27 mouse cellular contexts compared by ENCODE assay signal in the genomic region with DNA sequence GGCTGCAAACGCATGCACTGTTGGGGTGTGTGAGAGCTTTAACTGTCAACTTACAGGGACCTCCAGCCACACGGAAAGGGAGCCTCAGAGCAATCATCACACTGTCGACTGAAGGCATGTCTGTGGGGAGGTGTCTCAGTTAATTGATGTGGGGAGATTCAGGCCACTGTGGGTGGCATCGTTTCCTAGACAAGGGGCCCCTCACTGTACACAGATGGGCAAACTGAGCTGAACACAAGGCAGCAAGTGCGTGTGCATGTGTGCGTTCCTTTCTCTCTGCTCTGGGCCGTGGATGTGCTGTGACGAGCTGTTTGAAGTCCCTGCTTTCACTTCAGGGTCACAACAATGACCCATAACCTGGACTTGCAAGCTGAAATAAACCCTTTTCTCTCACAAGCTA. TPM values are rescaled to one million over a fixed set of nuclear protein-coding genes. Genes with fewer than 3 reads are reported as not detected.
DNase-seq lines count a peak whose midpoint lies in the region; ATAC-seq and TF ChIP-seq lines count a peak whose summit lies in the region.
"Had no signal": no experiment of that assay in that cellular context is flagged by ENCODE, and none has a peak within 500 bp of the region (broad histone marks: within the 10 kb centered on the region; RNA-seq: fewer than 3 reads in every experiment).

No protein-coding gene starts in this region.

- H3K27ac ChIP-seq in forebrain, embryonic 12.5 days: no peak overlapping the region
- H3K27ac ChIP-seq in forebrain, embryonic 11.5 days (ENCODE audit: low read depth, low read length): no peak overlapping the region
- 0 out of 2 replicates have a peak overlapping the region, but pooled peaks have one; percentile 23 for H3K27ac ChIP-seq in hindbrain, embryonic 13.5 days
- H3K27ac ChIP-seq in hindbrain, embryonic 14.5 days: no peak overlapping the region
- H3K27ac ChIP-seq in forebrain, postnatal 0 days (ENCODE audit: low read depth, low read length): no peak overlapping the region
- H3K27ac ChIP-seq in cerebellum, adult 2 months (ENCODE audit: insufficient read depth, low read length): no peak overlapping the region
- H3K27ac ChIP-seq: embryonic facial prominence, embryonic 13.5 days; kidney, postnatal 0 days; liver, embryonic 12.5 days; macrophage; midbrain, embryonic 10.5 days; neural tube, embryonic 12.5 days had no signal

- H3K36me3 ChIP-seq in forebrain, embryonic 12.5 days (replicated peaks): no peaks in the 10 kb centered on the region
- no peaks in the 10 kb centered on the region for H3K36me3 ChIP-seq in forebrain, embryonic 11.5 days (ENCODE audit: control insufficient read depth, insufficient read depth, low read length)
- H3K36me3 ChIP-seq in hindbrain, embryonic 13.5 days: no peaks in the 10 kb centered on the region
- no peaks in the 10 kb centered on the region for H3K36me3 ChIP-seq in hindbrain, embryonic 14.5 days (replicated peaks; ENCODE audit: control insufficient read depth, insufficient read depth)
- H3K36me3 ChIP-seq in forebrain, postnatal 0 days (ENCODE audit: insufficient read depth): no peaks in the 10 kb centered on the region
- H3K36me3 ChIP-seq: embryonic facial prominence, embryonic 13.5 days; liver, embryonic 12.5 days; midbrain, embryonic 10.5 days; neural tube, embryonic 12.5 days had no signal

- H3K9me3 ChIP-seq in forebrain, embryonic 12.5 days: no peaks in the 10 kb centered on the region
- H3K9me3 ChIP-seq in forebrain, embryonic 11.5 days (ENCODE audit: control insufficient read depth, low read length): no peaks in the 10 kb centered on the region
- no peaks in the 10 kb centered on the region for H3K9me3 ChIP-seq in hindbrain, embryonic 13.5 days
- no peaks in the 10 kb centered on the region for H3K9me3 ChIP-seq in hindbrain, embryonic 14.5 days (ENCODE audit: control insufficient read depth, low read length)
- no peaks in the 10 kb centered on the region for H3K9me3 ChIP-seq in forebrain, postnatal 0 days (ENCODE audit: low read length)
- H3K9me3 ChIP-seq: embryonic facial prominence, embryonic 13.5 days; liver, embryonic 12.5 days; midbrain, embryonic 10.5 days; neural tube, embryonic 12.5 days had no signal

- 0 out of 2 replicates have a peak, but pooled peaks have one; percentile 4 for ATAC-seq in forebrain, embryonic 12.5 days (ENCODE audit: low FRiP score)
- no peak for ATAC-seq in forebrain, embryonic 11.5 days (replicated peaks; ENCODE audit: low FRiP score)
- ATAC-seq in hindbrain, embryonic 13.5 days (ENCODE audit: low FRiP score): no peak
- no peak for ATAC-seq in hindbrain, embryonic 14.5 days (ENCODE audit: low FRiP score)
- ATAC-seq in forebrain, postnatal 0 days: peak; percentile 45; the same call in 1 of the 2 replicates
- ATAC-seq: intestine, embryonic 16.5 days; liver, embryonic 12.5 days; liver, postnatal 0 days; midbrain, embryonic 16.5 days had no signal

- no peak overlapping the region for H3K4me3 ChIP-seq in forebrain, embryonic 12.5 days (replicated peaks)
- no peak overlapping the region for H3K4me3 ChIP-seq in forebrain, embryonic 11.5 days (ENCODE audit: low read depth, low read length)
- H3K4me3 ChIP-seq in hindbrain, embryonic 13.5 days: no peak overlapping the region
- no peak overlapping the region for H3K4me3 ChIP-seq in hindbrain, embryonic 14.5 days (replicated peaks; ENCODE audit: low read length)
- H3K4me3 ChIP-seq in forebrain, postnatal 0 days (ENCODE audit: low read depth, low read length): no peak overlapping the region
- no peak overlapping the region for H3K4me3 ChIP-seq in cerebellum, adult 2 months (replicated peaks; ENCODE audit: insufficient read depth, low read depth, low read length)
- H3K4me3 ChIP-seq: embryonic facial prominence, embryonic 13.5 days; liver, embryonic 12.5 days; midbrain, embryonic 10.5 days; myocyte; neural tube, embryonic 12.5 days had no signal

- TF ChIP-seq CTCF in forebrain, postnatal 0 days (IDR thresholded peaks at IDR 0.05; ENCODE audit: low read depth): no peak
- TF ChIP-seq CTCF in cerebellum, adult 2 months (IDR thresholded peaks at IDR 0.05; ENCODE audit: borderline replicate concordance, insufficient read depth, low read depth, low read length): no peak

- no peak for DNase-seq in forebrain, embryonic 11.5 days (ENCODE audit: low spot score)
- no peak for DNase-seq in hindbrain, embryonic 14.5 days (ENCODE audit: low spot score)
- peak; percentile 1 for DNase-seq in T-cell, adult 2 months (ENCODE audit: low spot score)
- DNase-seq in forebrain, postnatal 0 days: no peak
- no peak for DNase-seq in cerebellum, adult 2 months
- DNase-seq in cerebellum, adult 11-12 months: no peak
- DNase-seq: adrenal gland, adult 8-10 months; cerebellum, adult 9-11 months; gastrocnemius, postnatal 14 days; heart, postnatal 36 days; kidney, adult 8-10 months; kidney, postnatal 4 days; left cerebral cortex, postnatal 4 days; liver, postnatal 0 days; right cerebral cortex, postnatal 25 days had no signal

- H3K4me2 ChIP-seq in forebrain, embryonic 12.5 days: no peak overlapping the region
- H3K4me2 ChIP-seq in forebrain, embryonic 11.5 days (ENCODE audit: low read depth, low read length, severe bottlenecking): no peak overlapping the region
- no peak overlapping the region for H3K4me2 ChIP-seq in hindbrain, embryonic 13.5 days
- H3K4me2 ChIP-seq in hindbrain, embryonic 14.5 days (replicated peaks): no peak overlapping the region
- no peak overlapping the region for H3K4me2 ChIP-seq in forebrain, postnatal 0 days (ENCODE audit: low read depth)
- H3K4me2 ChIP-seq: embryonic facial prominence, embryonic 13.5 days; liver, embryonic 12.5 days; neural tube, embryonic 12.5 days had no signal

- H3K9ac ChIP-seq in forebrain, embryonic 12.5 days: no peak overlapping the region
- no peak overlapping the region; the same call in 1 of the 2 replicates for H3K9ac ChIP-seq in forebrain, embryonic 11.5 days (ENCODE audit: low read length)
- H3K9ac ChIP-seq in hindbrain, embryonic 13.5 days: no peak overlapping the region; the same call in 1 of the 2 replicates
- H3K9ac ChIP-seq in hindbrain, embryonic 14.5 days: no peak overlapping the region
- no peak overlapping the region for H3K9ac ChIP-seq in forebrain, postnatal 0 days
- H3K9ac ChIP-seq: embryonic facial prominence, embryonic 13.5 days; liver, embryonic 12.5 days; liver, postnatal 0 days; neural tube, embryonic 12.5 days had no signal

- H3K27me3 ChIP-seq in forebrain, embryonic 12.5 days: peaks cover 14% of the 10 kb centered on the region
- H3K27me3 ChIP-seq in forebrain, embryonic 11.5 days (ENCODE audit: control insufficient read depth, insufficient read depth, low read length): no peaks in the 10 kb centered on the region
- H3K27me3 ChIP-seq in hindbrain, embryonic 13.5 days: peaks cover 9% of the 10 kb centered on the region
- H3K27me3 ChIP-seq in hindbrain, embryonic 14.5 days (ENCODE audit: control insufficient read depth, insufficient read depth, low read length): no peaks in the 10 kb centered on the region
- H3K27me3 ChIP-seq in forebrain, postnatal 0 days (ENCODE audit: insufficient read depth, low read length): no peaks in the 10 kb centered on the region
- H3K27me3 ChIP-seq in cerebellum, adult 2 months (ENCODE audit: control insufficient read depth, insufficient read depth, low read length): no peaks in the 10 kb centered on the region
- H3K27me3 ChIP-seq: CH12.LX; embryonic facial prominence, embryonic 13.5 days; neural tube, embryonic 12.5 days had no signal

- WGBS in forebrain, embryonic 12.5 days: 33% methylated on average over 8 of the region's 8 CpGs
- WGBS in forebrain, embryonic 11.5 days: 35% methylated on average over 8 of the region's 8 CpGs
- 26% methylated on average over 8 of the region's 8 CpGs for WGBS in hindbrain, embryonic 13.5 days
- 28% methylated on average over 8 of the region's 8 CpGs for WGBS in hindbrain, embryonic 14.5 days
- 24% methylated on average over 8 of the region's 8 CpGs for WGBS in forebrain, postnatal 0 days
- 49% methylated on average over 8 of the region's 8 CpGs for WGBS in cerebellum, adult 2 months

- peaks cover 15% of the 10 kb centered on the region for H3K4me1 ChIP-seq in forebrain, embryonic 12.5 days
- H3K4me1 ChIP-seq in forebrain, embryonic 11.5 days (replicated peaks; ENCODE audit: control insufficient read depth, insufficient read depth, low read length): peaks cover 6% of the 10 kb centered on the region; the same call in 1 of the 2 replicates
- peaks cover 26% of the 10 kb centered on the region for H3K4me1 ChIP-seq in hindbrain, embryonic 13.5 days (replicated peaks)
- peaks cover 16% of the 10 kb centered on the region for H3K4me1 ChIP-seq in hindbrain, embryonic 14.5 days (replicated peaks; ENCODE audit: control insufficient read depth, insufficient read depth, low read length)
- H3K4me1 ChIP-seq in forebrain, postnatal 0 days (ENCODE audit: insufficient read depth): peaks cover 14% of the 10 kb centered on the region; the same call in 1 of the 2 replicates
- H3K4me1 ChIP-seq in cerebellum, adult 2 months (ENCODE audit: control insufficient read depth, insufficient read depth, low read length): no peaks in the 10 kb centered on the region; the same call in none of the 2 replicates

- no peak for TF ChIP-seq POLR2A in cerebellum, adult 2 months (IDR thresholded peaks at IDR 0.05; ENCODE audit: borderline replicate concordance, insufficient read depth, low read length)

RNA-seq across cellular contexts. Expression of a gene that starts 29.4 kb away (rescaled TPM):
- 5.3 and 5.7 TPM in 2 replicates for polyA plus RNA-seq in forebrain, embryonic 12.5 days (2016; fragmentation: Nextera tagmentation; extraction: Ambion mirVana)
- 3.0 and 3.9 TPM in 2 replicates for polyA plus RNA-seq in forebrain, embryonic 11.5 days (2014; fragmentation: Nextera tagmentation; extraction: Ambion mirVana)
- 8.8 TPM in 2 replicates for polyA plus RNA-seq in hindbrain, embryonic 13.5 days (2015; fragmentation: Nextera tagmentation; extraction: Ambion mirVana)
- polyA plus RNA-seq in hindbrain, embryonic 14.5 days (2014; fragmentation: Nextera tagmentation; extraction: Ambion mirVana): 13.3 and 14.7 TPM in 2 replicates
- total RNA-seq in forebrain, postnatal 0 days (2014; rRNA removed): 41.4 and 49.2 TPM in 2 replicates
- polyA plus RNA-seq in forebrain, postnatal 0 days (2015; fragmentation: Nextera tagmentation; extraction: Ambion mirVana): 4.3 and 6.5 TPM in 2 replicates
- polyA plus RNA-seq in cerebellum, adult 2 months (2012; rRNA removed): 14.4 and 15.5 TPM in 2 replicates

RNA-seq across cellular contexts. Expression of a gene that starts 49.4 kb away (rescaled TPM):
- 12.9 and 17.3 TPM in 2 replicates for polyA plus RNA-seq in forebrain, embryonic 12.5 days (2016; fragmentation: Nextera tagmentation; extraction: Ambion mirVana)
- polyA plus RNA-seq in forebrain, embryonic 11.5 days (2014; fragmentation: Nextera tagmentation; extraction: Ambion mirVana): 14.6 and 14.8 TPM in 2 replicates
- 10.1 and 10.5 TPM in 2 replicates for polyA plus RNA-seq in hindbrain, embryonic 13.5 days (2015; fragmentation: Nextera tagmentation; extraction: Ambion mirVana)
- polyA plus RNA-seq in hindbrain, embryonic 14.5 days (2014; fragmentation: Nextera tagmentation; extraction: Ambion mirVana): 14.2 and 19.9 TPM in 2 replicates
- 30.9 and 37.6 TPM in 2 replicates for total RNA-seq in forebrain, postnatal 0 days (2014; rRNA removed)
- 6.1 and 6.3 TPM in 2 replicates for polyA plus RNA-seq in forebrain, postnatal 0 days (2015; fragmentation: Nextera tagmentation; extraction: Ambion mirVana)
- 45.3 and 48.2 TPM in 2 replicates for polyA plus RNA-seq in cerebellum, adult 2 months (2012; rRNA removed)

Comparison
In these comparisons a context has a peak if more than half of its experiments do, and no peak if none do; other contexts are left out.
1. ATAC-seq: peak in forebrain, embryonic 12.5 days (single experiment) and forebrain, postnatal 0 days (single experiment); none in forebrain, embryonic 11.5 days (single experiment), hindbrain, embryonic 13.5 days (single experiment) and hindbrain, embryonic 14.5 days (single experiment).